Mouse (Mus musculus): ENCODE results near the gene Pnkd.

DNA sequence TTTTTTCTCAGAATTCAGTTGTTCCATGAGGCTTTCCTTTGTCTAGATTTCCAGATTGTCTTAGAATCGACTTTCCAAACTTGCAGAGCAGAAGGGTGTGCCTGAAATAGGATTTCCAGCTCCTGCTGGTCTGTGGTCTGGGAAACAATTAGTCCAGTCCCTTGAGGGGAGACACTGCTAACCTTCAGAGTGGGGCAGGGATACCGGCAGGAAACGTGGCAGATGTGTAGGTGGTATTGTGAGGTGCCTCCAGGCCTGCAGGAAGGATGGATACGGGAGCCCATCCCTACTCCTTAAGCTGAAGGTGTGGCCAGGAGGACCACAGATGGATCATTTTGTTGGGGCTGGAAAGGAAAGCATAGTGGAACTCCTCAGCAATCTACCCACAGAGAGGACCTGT is 50.3 kb downstream of the Pnkd start:
- TF ChIP-seq CTCF (IDR thresholded peaks at IDR 0.05; ENCODE audit: borderline replicate concordance, control insufficient read depth, extremely low read depth, insufficient read depth, low read length, poor library complexity) (no peak), POLR2A (IDR thresholded peaks at IDR 0.05; ENCODE audit: control insufficient read depth, extremely low read depth, insufficient read depth, low read length, poor library complexity) (no peak)

All from thymus, adult 2 months (tissue).